Mouse (Mus musculus) NIH3T3 (cell line): ENCODE measurements around the gene Cxcr5.

Experiments
- DNase-seq: peaks from one replicate; pipeline ENCODE4 v3.0.0-alpha.2; 2012; ENCODE audit warnings: low read depth

Cxcr5 gene

GRCm38 (mm10) chr9:44509487-44510354 lies 52.0 kb downstream of the Cxcr5 start:
- peak; percentile 68 for DNase-seq

- DNase-seq: no peak
Measured at GRCm38 (mm10) chr9:44508721-44509486, 52.8 kb downstream of the Cxcr5 start.

- DNase-seq: no peak
Measured at GRCm38 (mm10) chr9:44508124-44508619, 53.5 kb downstream of the Cxcr5 start.

- DNase-seq: no peak
Measured at GRCm38 (mm10) chr9:44507345-44507744, 54.3 kb downstream of the Cxcr5 start.

GRCm38 (mm10) chr9:44506566-44506965 lies 55.1 kb downstream of the Cxcr5 start:
- no peak for DNase-seq

GRCm38 (mm10) chr9:44505824-44506467 lies 55.7 kb downstream of the Cxcr5 start:
- no peak for DNase-seq

- no peak for DNase-seq
Measured at GRCm38 (mm10) chr9:44504893-44505823, 56.5 kb downstream of the Cxcr5 start.

- peak; percentile 88 for DNase-seq
Measured at GRCm38 (mm10) chr9:44502006-44502405, 59.7 kb downstream of the Cxcr5 start.

GRCm38 (mm10) chr9:44501206-44501879 lies 60.3 kb downstream of the Cxcr5 start:
- peak; percentile 82 for DNase-seq

GRCm38 (mm10) chr9:44500638-44501175 lies 61.0 kb downstream of the Cxcr5 start:
- DNase-seq: no peak

- DNase-seq: no peak
Measured at GRCm38 (mm10) chr9:44500163-44500533, 61.5 kb downstream of the Cxcr5 start.

GRCm38 (mm10) chr9:44499356-44500162 lies 62.1 kb downstream of the Cxcr5 start:
- peak; percentile 85 for DNase-seq

- peak; percentile 92 for DNase-seq
Measured at GRCm38 (mm10) chr9:44498421-44499355, 63.0 kb downstream of the Cxcr5 start.

GRCm38 (mm10) chr9:44497624-44498377 lies 63.9 kb downstream of the Cxcr5 start:
- peak; percentile 79 for DNase-seq

- DNase-seq: peak; percentile 43
Measured at GRCm38 (mm10) chr9:44496803-44497461, 64.7 kb downstream of the Cxcr5 start.

- no peak for DNase-seq
Measured at GRCm38 (mm10) chr9:44495810-44496344, 65.8 kb downstream of the Cxcr5 start.
